Mouse (Mus musculus) hematopoietic stem cell, adult 5-6 weeks (primary cell): Measurements from ENCODE around the gene Thada. TPM values are rescaled to one million over a fixed set of nuclear protein-coding genes. Genes with fewer than 3 reads are reported as not detected.

Experiments used
- ATAC-seq, 2 experiments: fragments of 125-278 bp in 1 of 2; replicated peaks in 1 of 2; 2 replicates each; pipeline ENCODE4 v1.8.0; 2016 to 2017; ENCODE audit warnings: inconsistent platforms in 2 of 2, mild to moderate bottlenecking in 2 of 2, moderate number of reproducible peaks in 2 of 2, low read depth in 1 of 2, moderate TSS enrichment in 1 of 2; ENCODE audit not compliant: low FRiP score in 2 of 2, poor library complexity in 2 of 2, severe bottlenecking in 2 of 2, insufficient read depth in 1 of 2, low TSS enrichment in 1 of 2
- total RNA-seq: library from RNA; stranded (forward); fragments of 172-1452, 232-1000 nt; gene quantifications from 2 replicates; pipeline ENCODE4 v1.2.3, GENCODE M21; 2017

Gene Thada
- total RNA-seq, 1 experiment from 2014 or later, result 29.8 TPM

- ATAC-seq, result no peak
Observed at GRCm38 (mm10) chr17:84287675-84288420, 178.2 kb downstream of the Thada start.

- ATAC-seq, result no peak
Observed at GRCm38 (mm10) chr17:84286536-84286935, 179.5 kb downstream of the Thada start.

GRCm38 (mm10) chr17:84282388-84283280 lies 183.4 kb downstream of the Thada start:
- no peak for ATAC-seq

DNA sequence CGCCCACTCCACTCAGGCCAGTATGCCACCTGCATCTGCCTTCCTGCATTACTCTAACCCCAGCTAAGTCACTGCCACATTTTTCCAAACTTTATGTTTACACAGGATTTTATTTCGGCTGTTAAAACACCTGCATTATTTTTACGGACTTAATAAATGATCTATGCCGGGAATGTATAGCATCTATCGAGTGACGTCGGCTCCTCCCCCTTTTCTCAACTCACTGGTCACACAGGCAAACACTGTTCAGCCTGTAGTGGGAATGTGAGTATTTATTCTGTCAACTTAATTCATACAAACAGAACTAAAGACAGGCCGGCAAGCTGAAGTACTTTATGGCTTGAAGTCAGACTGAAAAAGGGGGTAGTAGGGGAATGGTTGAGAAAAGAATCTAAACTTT lies 187.0 kb downstream of the Thada start:
- ATAC-seq, result no peak

GRCm38 (mm10) chr17:84278193-84278953 lies 187.6 kb downstream of the Thada start:
- no peak for ATAC-seq

DNA sequence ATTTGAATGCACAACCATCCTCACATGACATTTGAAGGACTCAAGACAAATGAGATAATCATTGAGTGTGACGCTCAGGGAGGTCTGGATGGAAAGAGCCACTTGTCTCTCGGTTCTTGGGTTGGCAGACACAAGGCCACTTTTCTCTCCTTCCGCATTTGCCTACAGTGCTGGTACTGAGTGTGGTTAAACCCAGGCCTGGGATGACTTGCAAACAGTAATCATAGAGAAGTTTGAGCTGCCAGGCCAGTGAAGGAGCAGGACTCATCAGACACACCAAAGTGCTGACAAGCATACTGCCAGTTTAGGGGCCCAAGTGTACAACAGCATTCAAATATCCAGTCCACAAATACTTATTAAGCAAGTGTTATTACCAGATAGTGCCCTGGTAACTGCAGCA lies 191.0 kb downstream of the Thada start:
- ATAC-seq, result peak; percentile 84 to 87

GRCm38 (mm10) chr17:84274163-84274562 lies 191.8 kb downstream of the Thada start:
- ATAC-seq, result no peak

- ATAC-seq, result peak; percentile 38 to 46
Observed at GRCm38 (mm10) chr17:84272557-84273261, 193.3 kb downstream of the Thada start.

DNA sequence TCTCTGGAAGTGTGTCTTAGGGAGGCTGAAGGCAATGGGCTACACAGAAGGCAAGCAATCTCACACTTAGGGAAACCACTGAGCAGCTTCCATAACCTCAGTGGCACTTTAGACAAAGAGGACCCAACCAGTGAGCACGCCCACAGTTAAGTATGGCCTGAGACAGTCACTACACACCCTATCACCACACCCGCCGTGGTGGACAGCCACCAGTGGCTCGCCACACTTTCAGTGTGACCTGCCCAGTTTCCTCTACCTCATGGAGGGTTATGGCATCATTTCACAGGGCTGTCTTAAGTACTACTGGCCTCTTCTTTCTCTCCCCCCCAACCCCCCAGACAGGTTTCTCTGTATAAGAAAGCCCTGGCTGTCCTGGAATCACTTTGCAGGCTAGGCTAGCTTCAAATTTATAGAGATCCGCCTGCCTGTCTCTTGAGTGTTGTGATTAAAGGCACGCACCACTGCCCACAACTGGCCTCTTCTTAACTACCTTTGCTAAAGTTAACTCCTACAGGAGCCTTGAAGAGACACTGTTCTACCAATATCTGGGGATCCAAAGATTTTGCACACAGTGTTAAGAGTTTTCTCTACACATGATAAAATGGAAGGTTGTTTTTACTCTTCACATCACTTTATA lies 194.3 kb downstream of the Thada start:
- ATAC-seq, result no peak

- ATAC-seq, result no peak
Observed at GRCm38 (mm10) chr17:84269722-84270121, 196.3 kb downstream of the Thada start.

DNA sequence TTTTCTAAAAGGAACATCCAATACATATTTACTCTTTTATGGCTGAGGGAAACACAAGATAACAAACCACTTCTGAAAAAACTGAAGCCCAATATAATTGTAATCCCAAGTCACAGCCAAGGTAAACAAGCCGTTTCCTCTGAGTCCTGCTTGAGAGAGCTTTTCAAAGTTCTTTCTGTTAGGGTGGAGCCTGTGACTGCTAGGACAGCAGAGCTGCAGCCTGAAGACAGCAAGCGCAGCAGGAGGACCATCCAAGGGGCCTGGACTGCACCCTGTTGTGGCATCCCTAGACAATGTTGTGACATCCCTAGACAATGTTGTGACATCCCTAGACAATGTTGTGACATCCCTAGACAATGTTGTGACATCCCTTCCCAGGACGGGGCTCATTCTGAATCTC lies 197.6 kb downstream of the Thada start:
- peak in 1 of 2 experiments; percentile 25; a peak in 2 of 4 replicates for ATAC-seq

DNA sequence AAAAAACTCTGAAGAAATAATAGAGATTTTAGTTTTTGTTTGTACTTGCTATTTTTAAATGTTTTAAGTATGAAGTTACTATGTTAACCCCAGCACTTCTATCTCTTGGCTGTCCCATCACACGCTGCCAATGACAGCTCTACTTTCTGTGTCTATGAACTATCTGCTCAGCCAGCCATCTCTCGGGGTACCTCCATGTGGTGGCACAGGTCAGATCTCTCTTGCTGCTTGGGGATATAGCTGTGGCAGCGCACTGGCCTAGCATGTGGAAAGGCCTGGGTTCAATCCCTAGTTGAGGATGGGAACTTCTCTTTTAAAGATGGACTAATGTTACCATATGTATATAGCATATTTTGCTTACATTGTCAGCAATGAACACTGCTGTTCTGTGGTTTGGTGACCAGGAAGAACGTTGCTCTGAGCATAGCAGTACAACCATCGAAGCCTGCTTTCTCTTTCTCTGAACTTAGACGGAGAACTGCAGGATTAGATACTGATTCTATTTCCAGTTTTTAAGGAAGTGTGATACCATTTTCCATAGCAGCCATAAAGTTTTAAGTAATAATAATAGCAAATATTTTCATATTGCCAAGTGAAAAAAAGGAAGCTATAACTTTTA lies 198.4 kb downstream of the Thada start:
- ATAC-seq, result 0 out of 4 replicates have a peak, but pooled peaks of 1 of the 2 experiments have one; percentile 27

GRCm38 (mm10) chr17:84266161-84266948 lies 199.7 kb downstream of the Thada start:
- no peak for ATAC-seq

DNA sequence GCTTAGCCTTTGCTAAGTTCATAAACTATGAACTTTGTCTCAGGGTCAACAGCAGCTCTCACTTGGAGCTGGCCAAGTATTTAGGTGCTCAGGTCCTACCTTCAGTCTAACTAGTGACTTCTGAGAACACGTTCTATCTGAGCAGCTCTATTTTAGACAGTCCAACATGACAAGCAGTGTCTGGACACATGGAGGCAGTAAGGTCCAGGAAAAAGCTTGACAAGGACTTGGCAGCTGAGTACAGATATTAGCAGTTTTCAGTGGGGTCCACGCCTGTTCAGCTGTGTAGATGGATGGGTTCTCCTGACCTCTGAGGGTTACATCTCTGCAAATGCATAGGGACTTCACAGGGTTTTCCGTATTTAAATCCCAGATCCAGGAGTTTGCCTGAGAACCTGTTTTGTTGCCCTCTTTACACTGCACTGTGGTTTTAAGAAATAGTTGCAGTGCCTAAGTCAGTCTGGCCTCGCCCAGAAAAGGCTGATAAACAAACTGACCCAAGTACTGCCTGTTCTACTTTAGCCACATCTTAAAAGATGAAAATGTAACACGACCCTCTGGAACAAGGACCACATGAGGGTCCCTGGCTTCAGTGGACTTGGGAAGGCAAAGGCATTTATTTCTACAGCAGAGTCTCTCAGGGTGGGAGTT lies 200.4 kb downstream of the Thada start:
- no peak for ATAC-seq

GRCm38 (mm10) chr17:84264305-84264704 lies 201.7 kb downstream of the Thada start:
- no peak for ATAC-seq
